Mouse (Mus musculus): ENCODE data around the gene Gcsam. TPM values are rescaled to one million over a fixed set of nuclear protein-coding genes. Genes with fewer than 3 reads are reported as not detected.

The Gcsam gene
- polyA plus RNA-seq, 2 experiments = 0.93 to 2.4 TPM

DNA sequence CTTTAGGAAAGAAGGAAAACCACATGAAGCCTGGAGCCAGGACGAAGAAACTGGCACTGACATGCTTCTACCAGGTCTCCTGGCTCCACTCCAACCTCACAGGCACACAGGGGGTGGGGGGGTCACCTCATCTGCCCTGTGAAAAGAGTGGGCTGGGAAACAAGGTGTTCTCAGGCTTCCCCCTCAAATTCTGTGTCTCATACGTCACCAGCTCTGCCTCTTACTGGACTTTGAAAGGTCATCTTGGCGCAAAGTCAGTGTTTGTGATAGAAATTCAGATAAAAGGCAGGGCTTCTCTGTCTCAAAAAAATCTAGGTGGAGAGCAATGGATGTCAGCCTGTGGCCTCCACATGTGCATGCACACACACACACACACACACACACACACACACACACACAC, 31.1 kb downstream of the Gcsam start:
- H3K4me2 ChIP-seq (ENCODE audit: low read depth) = no peak overlapping the region
- H3K9ac ChIP-seq (replicated peaks) = no peak overlapping the region
- no peaks in the 10 kb centered on the region for H3K27me3 ChIP-seq (ENCODE audit: control insufficient read depth, insufficient read depth, low read length)
- H3K27ac ChIP-seq = no peak overlapping the region
- DNase-seq (ENCODE audit: low read depth in 3 of 3, low spot score in 3 of 3) = no peak
- H3K4me3 ChIP-seq (ENCODE audit: insufficient read depth in 1 of 2, low read depth in 2 of 2, low read length in 2 of 2) = no peak overlapping the region
- ATAC-seq (ENCODE audit: insufficient read depth) = no peak
- TF ChIP-seq CTCF (IDR thresholded peaks at IDR 0.05; ENCODE audit: low read depth) = no peak
- no peak for TF ChIP-seq EP300 (IDR thresholded peaks at IDR 0.05; ENCODE audit: low read depth)
- no peaks in the 10 kb centered on the region for H3K9me3 ChIP-seq (ENCODE audit: control insufficient read depth, low read length)
- no peaks in the 10 kb centered on the region for H3K36me3 ChIP-seq (replicated peaks; ENCODE audit: control insufficient read depth, insufficient read depth, low read depth)
- H3K4me1 ChIP-seq (replicated peaks; ENCODE audit: control insufficient read depth in 2 of 2, insufficient read depth in 2 of 2, low read length in 1 of 2) = no peaks in the 10 kb centered on the region; a peak in 1 of 4 replicates
- 54% methylated on average over 3 of the region's 3 CpGs for WGBS (ENCODE audit: insufficient replicate concordance)

DNA sequence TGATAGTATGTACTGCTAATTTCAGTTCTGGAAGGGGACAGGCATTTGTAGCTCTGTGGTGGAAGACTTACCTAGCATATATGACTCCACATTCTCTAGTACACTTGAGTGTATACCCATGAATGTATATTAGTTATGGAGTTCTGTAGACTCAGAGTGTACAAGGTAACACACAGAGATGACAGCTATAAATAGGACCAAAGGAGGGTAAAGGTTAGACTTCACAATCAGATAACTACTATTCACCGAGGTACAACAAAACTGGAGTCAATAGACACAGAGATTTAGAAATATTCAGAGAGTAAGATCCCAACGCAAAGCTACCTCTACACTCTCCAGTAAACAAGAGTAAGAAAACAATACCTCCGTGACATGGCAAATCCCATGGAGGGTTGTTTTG, 33.8 kb downstream of the Gcsam start:
- WGBS (ENCODE audit: insufficient replicate concordance) = 54% methylated on average over 3 of the region's 3 CpGs
- Histone ChIP-seq H3K4me2 (ENCODE audit: low read depth) (no peak overlapping the region), H3K27me3 (ENCODE audit: control insufficient read depth, insufficient read depth, low read length) (no peaks in the 10 kb centered on the region), H3K9ac (replicated peaks) (no peak overlapping the region), H3K4me1 (replicated peaks; ENCODE audit: control insufficient read depth in 2 of 2, insufficient read depth in 2 of 2, low read length in 1 of 2) (no peaks in the 10 kb centered on the region; a peak in 1 of 4 replicates), H3K36me3 (replicated peaks; ENCODE audit: control insufficient read depth, insufficient read depth, low read depth) (no peaks in the 10 kb centered on the region), H3K9me3 (ENCODE audit: control insufficient read depth, low read length) (no peaks in the 10 kb centered on the region), H3K4me3 (ENCODE audit: insufficient read depth in 1 of 2, low read depth in 2 of 2, low read length in 2 of 2) (no peak overlapping the region), H3K27ac (no peak overlapping the region)
- TF ChIP-seq EP300 (IDR thresholded peaks at IDR 0.05; ENCODE audit: low read depth) (no peak), CTCF (IDR thresholded peaks at IDR 0.05; ENCODE audit: low read depth) (no peak)
- no peak for DNase-seq (ENCODE audit: low read depth in 3 of 3, low spot score in 3 of 3)
- no peak for ATAC-seq (ENCODE audit: insufficient read depth)

DNA sequence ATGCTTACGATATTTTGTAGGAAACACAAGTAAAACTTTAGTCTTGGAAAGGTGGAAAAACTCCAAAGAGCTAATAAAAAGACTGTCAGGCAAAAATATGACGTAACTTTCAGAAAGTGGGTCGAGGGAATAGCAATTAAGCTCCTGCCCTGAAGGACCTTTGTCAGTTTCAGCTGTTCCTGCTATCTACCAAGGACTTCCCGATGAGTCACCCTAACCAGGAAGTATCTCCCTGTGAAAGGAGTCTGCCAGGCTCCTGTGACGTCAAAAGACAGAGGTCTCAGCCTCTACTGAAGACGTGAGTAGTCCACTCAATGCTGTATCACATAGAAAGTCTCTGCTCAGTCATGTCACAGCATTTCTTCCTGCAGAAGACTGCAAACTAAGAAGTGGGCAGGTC, 34.2 kb downstream of the Gcsam start:
- no peaks in the 10 kb centered on the region for H3K9me3 ChIP-seq (ENCODE audit: control insufficient read depth, low read length)
- H3K4me2 ChIP-seq (ENCODE audit: low read depth) = no peak overlapping the region
- WGBS (ENCODE audit: insufficient replicate concordance) = 26% methylated on average over 6 of the region's 6 CpGs
- no peaks in the 10 kb centered on the region; a peak in 1 of 4 replicates for H3K4me1 ChIP-seq (replicated peaks; ENCODE audit: control insufficient read depth in 2 of 2, insufficient read depth in 2 of 2, low read length in 1 of 2)
- H3K36me3 ChIP-seq (replicated peaks; ENCODE audit: control insufficient read depth, insufficient read depth, low read depth) = no peaks in the 10 kb centered on the region
- no peaks in the 10 kb centered on the region for H3K27me3 ChIP-seq (ENCODE audit: control insufficient read depth, insufficient read depth, low read length)
- H3K4me3 ChIP-seq (ENCODE audit: insufficient read depth in 1 of 2, low read depth in 2 of 2, low read length in 2 of 2) = no peak overlapping the region
- no peak for DNase-seq (ENCODE audit: low read depth in 3 of 3, low spot score in 3 of 3)
- no peak overlapping the region for H3K27ac ChIP-seq
- TF ChIP-seq EP300 (IDR thresholded peaks at IDR 0.05; ENCODE audit: low read depth) (no peak), CTCF (IDR thresholded peaks at IDR 0.05; ENCODE audit: low read depth) (no peak)
- ATAC-seq (ENCODE audit: insufficient read depth) = 0 out of 2 replicates have a peak, but pooled peaks have one; percentile 48
- H3K9ac ChIP-seq (replicated peaks) = no peak overlapping the region

DNA sequence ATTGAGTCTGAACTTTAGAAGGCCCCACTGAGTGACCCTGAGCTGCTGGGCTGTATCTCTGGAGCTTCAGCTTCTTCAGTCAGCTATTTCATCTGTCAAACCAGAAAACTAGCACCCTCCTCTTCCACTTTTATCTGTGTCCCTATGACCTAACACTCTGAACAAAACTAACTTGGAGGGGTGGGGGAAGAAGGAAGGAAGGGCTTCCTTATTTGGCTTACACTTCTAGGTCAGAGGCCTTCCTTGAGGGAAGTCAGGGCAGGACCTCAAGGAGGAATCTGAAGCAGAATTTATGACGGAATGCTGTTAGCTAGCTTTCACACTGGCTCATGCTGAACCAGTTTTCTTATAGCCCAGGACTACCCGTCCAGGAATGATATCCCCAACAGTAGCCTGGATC, 41.3 kb downstream of the Gcsam start:
- no peak overlapping the region for H3K27ac ChIP-seq
- no peaks in the 10 kb centered on the region for H3K36me3 ChIP-seq (replicated peaks; ENCODE audit: control insufficient read depth, insufficient read depth, low read depth)
- 43% methylated on average over 2 of the region's 2 CpGs for WGBS (ENCODE audit: insufficient replicate concordance)
- H3K9me3 ChIP-seq (ENCODE audit: control insufficient read depth, low read length) = no peaks in the 10 kb centered on the region
- H3K27me3 ChIP-seq (ENCODE audit: control insufficient read depth, insufficient read depth, low read length) = no peaks in the 10 kb centered on the region
- no peak overlapping the region for H3K9ac ChIP-seq (replicated peaks)
- ATAC-seq (ENCODE audit: insufficient read depth) (0 out of 2 replicates have a peak, but pooled peaks have one; percentile 11), DNase-seq (ENCODE audit: low read depth in 3 of 3, low spot score in 3 of 3) (no peak)
- TF ChIP-seq EP300 (IDR thresholded peaks at IDR 0.05; ENCODE audit: low read depth) (no peak), CTCF (IDR thresholded peaks at IDR 0.05; ENCODE audit: low read depth) (no peak)
- H3K4me1 ChIP-seq (replicated peaks; ENCODE audit: control insufficient read depth in 2 of 2, insufficient read depth in 2 of 2, low read length in 1 of 2) = peaks cover 0 to 10% of the 10 kb centered on the region in 2 experiments; a peak in 2 of 4 replicates
- no peak overlapping the region for H3K4me2 ChIP-seq (ENCODE audit: low read depth)
- H3K4me3 ChIP-seq (ENCODE audit: insufficient read depth in 1 of 2, low read depth in 2 of 2, low read length in 2 of 2) = no peak overlapping the region

DNA sequence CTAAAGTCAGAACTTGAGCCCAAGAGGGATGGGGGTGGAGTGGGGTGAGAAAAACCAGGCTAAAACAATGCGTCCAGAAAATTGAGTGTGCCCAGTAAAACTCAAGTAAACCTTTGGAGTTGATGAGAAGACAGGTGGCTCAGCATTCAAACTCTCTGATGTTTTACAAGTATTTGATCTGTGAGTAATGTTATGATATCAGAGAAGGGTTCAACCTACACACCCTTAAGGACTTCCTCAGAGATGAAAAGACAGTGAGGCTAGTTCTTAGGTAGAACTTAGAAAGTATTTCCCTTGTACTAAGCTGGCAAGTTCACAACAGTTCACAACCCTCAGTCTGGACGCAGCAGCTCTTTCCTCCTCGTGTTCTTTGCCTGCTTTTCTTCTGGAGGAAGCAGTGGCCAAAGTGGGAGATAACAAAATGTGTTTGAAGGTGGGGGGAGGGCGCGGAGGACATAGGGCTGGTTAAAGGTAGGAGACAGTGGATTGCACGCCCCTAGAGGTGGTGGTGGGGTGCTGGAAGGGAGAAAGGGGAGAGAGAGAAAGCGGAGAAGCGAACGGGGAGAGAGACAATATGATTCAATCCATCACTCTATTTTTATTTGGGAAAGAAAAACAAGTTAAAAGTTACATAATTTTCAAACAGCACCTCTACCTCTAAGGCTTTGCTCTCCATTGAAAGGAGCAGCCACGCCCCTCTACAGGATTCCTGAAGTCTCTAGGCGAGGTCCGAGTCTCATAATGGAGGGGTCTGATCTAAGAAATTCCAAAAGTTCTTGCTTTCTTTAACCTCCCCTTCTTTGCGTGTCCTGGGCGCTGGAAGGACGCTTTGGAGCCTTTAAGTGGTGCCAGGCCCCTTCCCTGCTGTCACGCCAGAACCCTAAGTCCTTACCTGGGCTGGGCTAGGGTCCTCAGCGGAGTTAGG, 43.1 kb downstream of the Gcsam start:
- H3K4me3 ChIP-seq (ENCODE audit: insufficient read depth in 1 of 2, low read depth in 2 of 2, low read length in 2 of 2) = peak overlapping the region; percentile 7 to 36; a peak in 3 of 4 replicates
- H3K9ac ChIP-seq (replicated peaks) = no peak overlapping the region; the same call in 1 of the 2 replicates
- H3K36me3 ChIP-seq (replicated peaks; ENCODE audit: control insufficient read depth, insufficient read depth, low read depth) = no peaks in the 10 kb centered on the region
- peaks cover 6 to 18% of the 10 kb centered on the region in 2 experiments; a peak in 3 of 4 replicates for H3K4me1 ChIP-seq (replicated peaks; ENCODE audit: control insufficient read depth in 2 of 2, insufficient read depth in 2 of 2, low read length in 1 of 2)
- no peaks in the 10 kb centered on the region for H3K27me3 ChIP-seq (ENCODE audit: control insufficient read depth, insufficient read depth, low read length)
- no peaks in the 10 kb centered on the region for H3K9me3 ChIP-seq (ENCODE audit: control insufficient read depth, low read length)
- no peak for TF ChIP-seq EP300 (IDR thresholded peaks at IDR 0.05; ENCODE audit: low read depth)
- no peak for TF ChIP-seq CTCF (IDR thresholded peaks at IDR 0.05; ENCODE audit: low read depth)
- WGBS (ENCODE audit: insufficient replicate concordance) = 15% methylated on average over 17 of the region's 17 CpGs
- ATAC-seq (ENCODE audit: insufficient read depth) (no peak), DNase-seq (ENCODE audit: low read depth in 3 of 3, low spot score in 3 of 3) (no peak)
- peak overlapping the region; percentile 60 for H3K4me2 ChIP-seq (ENCODE audit: low read depth)
- no peak overlapping the region for H3K27ac ChIP-seq
